Mouse (Mus musculus): ENCODE data around the gene Tmem176a.

Tmem176a gene

DNA sequence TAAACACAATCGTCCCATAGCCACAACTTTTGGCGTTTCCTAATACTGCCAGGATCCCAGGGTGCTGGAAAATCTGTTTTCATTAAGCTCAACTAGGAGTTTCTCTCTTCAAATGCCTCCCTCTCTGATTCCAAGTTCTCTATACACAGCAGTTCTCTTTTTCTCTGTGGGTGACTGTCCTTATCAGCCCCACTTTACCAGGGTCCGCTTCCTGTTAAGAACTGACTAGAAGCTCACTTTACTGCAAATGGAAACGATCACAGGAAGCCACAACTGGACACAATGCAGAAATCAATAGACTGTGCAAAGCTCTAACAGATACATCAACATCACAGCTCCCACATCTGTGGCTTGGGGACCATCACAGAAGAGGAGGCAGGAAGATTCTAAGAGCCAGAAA, 53.5 kb downstream of the Tmem176a start:
- DNase-seq (ENCODE audit: low read depth, low spot score): peak; percentile 8

DNA sequence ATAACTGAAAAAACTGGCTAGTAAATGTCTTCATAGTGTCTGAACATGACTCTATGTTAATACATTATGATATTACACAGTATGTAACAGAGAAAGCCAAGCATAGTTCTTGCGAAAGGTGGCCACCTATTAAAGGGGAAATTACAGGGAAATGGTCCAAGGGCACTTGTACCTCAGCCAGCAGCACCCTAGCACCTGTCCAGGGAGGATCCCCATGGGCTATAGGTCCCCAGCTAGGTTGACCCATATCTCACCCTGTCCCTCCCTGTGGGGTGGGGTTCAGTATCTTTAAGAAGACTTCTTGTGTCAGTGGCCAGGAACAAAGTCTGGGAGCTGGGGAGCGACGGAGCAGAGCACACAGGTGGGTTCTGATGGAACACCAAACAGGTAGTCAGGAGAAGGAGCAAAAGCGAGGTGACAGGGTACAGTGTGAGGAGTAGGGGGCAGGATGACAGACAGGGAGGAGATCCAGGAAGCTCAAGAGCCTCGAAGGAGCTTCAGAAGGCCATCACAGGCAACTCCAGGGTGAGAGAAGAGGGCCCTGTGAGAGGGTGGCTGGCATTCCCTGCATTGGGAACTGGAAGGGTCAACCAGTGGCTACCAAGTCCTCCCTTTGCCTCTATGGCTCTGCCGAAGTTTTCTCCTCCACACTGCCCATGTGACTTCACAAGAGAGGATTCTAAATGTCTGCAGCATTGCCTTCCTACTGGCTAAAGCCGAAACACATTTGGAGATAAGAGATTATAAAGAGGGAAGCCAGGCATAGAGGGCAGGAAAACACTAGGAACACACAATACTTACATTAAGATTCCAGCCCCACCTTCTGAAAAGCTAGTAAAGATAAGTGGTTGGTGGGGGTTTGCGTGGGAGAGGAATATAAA, 54.5 kb downstream of the Tmem176a start:
- DNase-seq (ENCODE audit: low read depth, low spot score): no peak

DNA sequence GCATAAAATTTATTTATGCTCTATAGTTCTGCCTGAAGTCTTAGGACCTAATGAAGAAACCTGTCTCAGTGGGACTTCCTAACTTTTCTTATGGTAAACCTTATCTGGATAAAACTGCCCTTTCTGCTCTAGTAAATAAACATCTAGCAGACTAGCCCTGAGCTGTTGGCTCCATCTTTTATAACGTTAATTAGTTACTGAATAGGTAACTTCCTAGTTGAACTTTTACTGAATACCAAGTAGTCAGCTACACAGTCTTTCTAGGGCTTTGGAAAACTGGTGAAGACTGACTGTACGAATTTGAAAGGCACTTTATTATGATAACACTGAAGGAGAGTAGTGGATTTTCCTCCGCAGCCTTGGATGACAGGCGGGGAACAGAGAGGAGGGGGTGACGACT, 55.2 kb downstream of the Tmem176a start:
- no peak for DNase-seq (ENCODE audit: low read depth, low spot score)
